Comparison of ENCODE assay signal across 8 mouse cellular contexts in the genomic region with DNA sequence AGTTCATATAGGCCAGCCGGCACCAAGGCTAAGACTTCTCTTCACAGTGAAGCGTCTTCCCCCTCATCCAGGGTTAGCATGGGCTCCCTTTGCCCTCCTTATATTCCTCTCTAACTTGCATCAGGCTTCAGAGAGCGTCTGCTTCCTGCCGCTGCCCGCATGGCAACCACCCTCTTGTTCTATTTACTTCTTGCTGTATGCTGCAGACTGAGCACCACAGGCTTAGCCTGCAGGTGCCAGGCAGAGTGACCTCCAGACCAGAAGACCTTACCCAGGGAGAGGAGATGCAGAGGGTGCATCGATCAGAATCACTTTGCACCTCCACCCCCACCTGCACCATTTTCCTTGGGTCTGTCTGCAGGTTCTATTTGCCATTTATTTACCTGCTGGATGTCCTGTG. TPM values are rescaled to one million over a fixed set of nuclear protein-coding genes. Genes with fewer than 3 reads are reported as not detected.
DNase-seq lines count a peak whose midpoint lies in the region; ATAC-seq and TF ChIP-seq lines count a peak whose summit lies in the region.

No protein-coding gene starts in this region.

- no peak overlapping the region for H3K27ac ChIP-seq in heart, postnatal 0 days (ENCODE audit: low read depth)
- H3K27ac ChIP-seq in hindbrain, embryonic 13.5 days = no peak overlapping the region
- no peak overlapping the region for H3K27ac ChIP-seq in midbrain, embryonic 16.5 days (ENCODE audit: low read length)

- DNase-seq in heart, postnatal 0 days (ENCODE audit: low spot score) = no peak
- no peak for DNase-seq in heart, adult 9 months (ENCODE audit: low spot score in 2 of 2)
- DNase-seq in MEL-GATA-1-ER (ENCODE audit: extremely low read depth, low read depth) = peak; percentile 20
- no peak for DNase-seq in layer of hippocampus, postnatal 14 days (ENCODE audit: low spot score in 2 of 2)
- no peak for DNase-seq in layer of hippocampus, adult 9-11 months
- no peak for DNase-seq in layer of hippocampus, postnatal 10 days (ENCODE audit: low spot score in 2 of 2)

- peak overlapping the region; percentile 88 for H3K4me3 ChIP-seq in heart, postnatal 0 days (ENCODE audit: low read depth, low read length)
- peak overlapping the region; percentile 89 for H3K4me3 ChIP-seq in hindbrain, embryonic 13.5 days
- H3K4me3 ChIP-seq in midbrain, embryonic 16.5 days (ENCODE audit: low read depth, low read length) = peak overlapping the region; percentile 83

- H3K4me1 ChIP-seq in heart, postnatal 0 days (ENCODE audit: control insufficient read depth, insufficient read depth) = peaks cover 26% of the 10 kb centered on the region
- H3K4me1 ChIP-seq in hindbrain, embryonic 13.5 days (replicated peaks) = peaks cover 41% of the 10 kb centered on the region
- peaks cover 37% of the 10 kb centered on the region for H3K4me1 ChIP-seq in midbrain, embryonic 16.5 days (ENCODE audit: control insufficient read depth, insufficient read depth, low read length)

- no peak for TF ChIP-seq CTCF in heart, postnatal 0 days (IDR thresholded peaks at IDR 0.05; ENCODE audit: low read depth)

- peaks cover 22% of the 10 kb centered on the region for H3K36me3 ChIP-seq in heart, postnatal 0 days (replicated peaks; ENCODE audit: control insufficient read depth, insufficient read depth, low read length)
- H3K36me3 ChIP-seq in hindbrain, embryonic 13.5 days = peaks cover 30% of the 10 kb centered on the region
- peaks cover 9% of the 10 kb centered on the region for H3K36me3 ChIP-seq in midbrain, embryonic 16.5 days (ENCODE audit: control insufficient read depth, insufficient read depth, low read length)

- H3K4me2 ChIP-seq in heart, postnatal 0 days (ENCODE audit: low read depth, low read length) = peak overlapping the region; percentile 100
- H3K4me2 ChIP-seq in hindbrain, embryonic 13.5 days = peak overlapping the region; percentile 97
- H3K4me2 ChIP-seq in midbrain, embryonic 16.5 days (ENCODE audit: low read length) = peak overlapping the region; percentile 98

- H3K27me3 ChIP-seq in heart, postnatal 0 days (ENCODE audit: control insufficient read depth, insufficient read depth, low read length) = no peaks in the 10 kb centered on the region
- no peaks in the 10 kb centered on the region for H3K27me3 ChIP-seq in hindbrain, embryonic 13.5 days
- no peaks in the 10 kb centered on the region for H3K27me3 ChIP-seq in midbrain, embryonic 16.5 days (ENCODE audit: control insufficient read depth, insufficient read depth, low read depth, low read length)

- H3K9me3 ChIP-seq in heart, postnatal 0 days (replicated peaks; ENCODE audit: control insufficient read depth, low read length) = no peaks in the 10 kb centered on the region
- H3K9me3 ChIP-seq in hindbrain, embryonic 13.5 days = no peaks in the 10 kb centered on the region
- H3K9me3 ChIP-seq in midbrain, embryonic 16.5 days (replicated peaks; ENCODE audit: control insufficient read depth, low read length, poor library complexity, severe bottlenecking) = no peaks in the 10 kb centered on the region

- peak overlapping the region; percentile 58; the same call in 1 of the 2 replicates for H3K9ac ChIP-seq in heart, postnatal 0 days (replicated peaks; ENCODE audit: low read depth, low read length)
- peak overlapping the region; percentile 89 for H3K9ac ChIP-seq in hindbrain, embryonic 13.5 days
- H3K9ac ChIP-seq in midbrain, embryonic 16.5 days (ENCODE audit: low read depth, low read length) = peak overlapping the region; percentile 80

- TF ChIP-seq EP300 in heart, postnatal 0 days (IDR thresholded peaks at IDR 0.05; ENCODE audit: low read depth) = no peak

- WGBS in heart, postnatal 0 days = 23% methylated on average over 6 of the region's 6 CpGs
- 12% methylated on average over 6 of the region's 6 CpGs for WGBS in hindbrain, embryonic 13.5 days
- 6% methylated on average over 6 of the region's 6 CpGs for WGBS in midbrain, embryonic 16.5 days

- ATAC-seq in heart, postnatal 0 days (ENCODE audit: insufficient read depth, low read depth) = no peak
- ATAC-seq in hindbrain, embryonic 13.5 days (ENCODE audit: low FRiP score) = no peak
- no peak for ATAC-seq in midbrain, embryonic 16.5 days

RNA-seq across cellular contexts. Expression of gene Dhcr24, which starts 1.2 kb away (rescaled TPM):
- 41.8 and 43.2 TPM in 2 replicates for total RNA-seq in heart, postnatal 0 days (2014; rRNA removed; ENCODE audit: low replicate concordance)
- 1.7 and 1.9 TPM in 2 replicates for polyA plus RNA-seq in heart, postnatal 0 days (2015; fragmentation: Nextera tagmentation; extraction: Ambion mirVana)
- 6.3 and 6.5 TPM in 2 replicates for polyA plus RNA-seq in hindbrain, embryonic 13.5 days (2015; fragmentation: Nextera tagmentation; extraction: Ambion mirVana)
- polyA plus RNA-seq in midbrain, embryonic 16.5 days (2015; fragmentation: Nextera tagmentation; extraction: Ambion mirVana) = 3.8 and 4.7 TPM in 2 replicates
- total RNA-seq in layer of hippocampus, postnatal 14 days (2021) = 100 to 1,000 TPM in 1 of 2 experiments, 10 to 100 TPM in 1; 93.8 to 106 TPM
- total RNA-seq in layer of hippocampus, postnatal 10 days (2021) = 10 to 100 TPM; 94.3 to 97.7 TPM

RNA-seq across cellular contexts. Expression of gene Lexm, which starts 55.0 kb away (rescaled TPM):
- total RNA-seq in heart, postnatal 0 days (2014; rRNA removed; ENCODE audit: low replicate concordance) = not detected in 2 replicates
- not detected in 2 replicates for polyA plus RNA-seq in heart, postnatal 0 days (2015; fragmentation: Nextera tagmentation; extraction: Ambion mirVana)
- 0.10 TPM in 1 of 2 replicates, not detected in the other for polyA plus RNA-seq in hindbrain, embryonic 13.5 days (2015; fragmentation: Nextera tagmentation; extraction: Ambion mirVana)
- not detected in 2 replicates for polyA plus RNA-seq in midbrain, embryonic 16.5 days (2015; fragmentation: Nextera tagmentation; extraction: Ambion mirVana)
- total RNA-seq in layer of hippocampus, postnatal 14 days (2021) = not detected
- total RNA-seq in layer of hippocampus, postnatal 10 days (2021) = under 1 TPM in 1 of 2 experiments, not detected in 1; 0.30 TPM
